Mouse (Mus musculus) layer of hippocampus, postnatal 36 days (tissue): ENCODE results near the gene Zfp746. TPM values are rescaled to one million over a fixed set of nuclear protein-coding genes. Genes with fewer than 3 reads are reported as not detected.
"Not testable (repeated sequence)": the region's sequence is repeated elsewhere in the genome, so short reads cannot be mapped to it uniquely, and the experiment has no call there.

Source experiments
- DNase-seq, 2 experiments: peaks; one replicate each; pipeline ENCODE4 v3.0.0; 2022
- total RNA-seq, 2 experiments: library from RNA; stranded (reverse); gene quantifications; 2 replicates each; pipeline ENCODE4 v1.2.3; 2021

Zfp746 gene
- 10 to 100 TPM; 29.4 to 33.1 TPM for total RNA-seq

DNA sequence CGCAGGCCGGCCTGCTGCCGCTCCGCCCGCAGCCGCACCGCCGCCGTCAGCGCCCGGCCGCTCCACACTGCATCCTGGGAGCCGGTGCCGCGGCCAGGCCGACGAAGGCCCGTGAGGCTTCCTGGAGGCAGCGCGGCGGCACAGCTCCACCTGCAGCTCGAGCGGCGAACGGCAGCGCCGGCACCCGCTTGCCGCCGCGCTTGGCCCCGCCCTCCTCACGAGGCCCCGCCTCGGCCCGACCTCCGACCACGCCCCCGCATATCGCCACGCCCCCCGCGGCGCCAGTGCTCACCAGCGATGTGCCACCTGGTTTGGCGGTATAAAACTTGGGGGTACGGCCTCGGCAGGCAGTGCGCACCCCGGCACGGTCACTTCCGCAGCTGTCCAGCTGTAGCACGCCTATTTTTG lies at the start of gene Zfp746:
Gene Zfp746 (minus strand): TSS at position 123 of the 408 bp plus-strand sequence.
- DNase-seq = peak; percentile 91 to 94

DNA sequence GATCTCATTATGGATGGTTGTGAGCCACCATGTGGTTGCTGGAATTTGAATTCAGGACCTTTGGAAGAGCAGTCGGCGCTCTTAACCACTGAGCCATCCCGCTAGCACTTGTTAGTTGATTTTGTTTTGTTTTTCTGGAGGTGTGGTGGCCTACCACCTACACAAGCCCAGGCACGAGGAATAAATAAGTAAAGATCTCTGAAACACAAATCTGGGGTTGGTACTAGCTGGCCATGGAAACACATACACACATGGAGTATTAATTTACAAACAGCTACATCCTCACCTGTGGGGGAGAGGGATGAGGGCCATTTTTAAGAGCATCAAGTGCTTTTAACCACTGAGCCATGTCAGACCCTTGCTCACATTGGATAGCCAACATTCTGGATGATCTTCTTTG lies 34.7 kb upstream of the Zfp746 start:
- not testable (repeated sequence) for DNase-seq

DNA sequence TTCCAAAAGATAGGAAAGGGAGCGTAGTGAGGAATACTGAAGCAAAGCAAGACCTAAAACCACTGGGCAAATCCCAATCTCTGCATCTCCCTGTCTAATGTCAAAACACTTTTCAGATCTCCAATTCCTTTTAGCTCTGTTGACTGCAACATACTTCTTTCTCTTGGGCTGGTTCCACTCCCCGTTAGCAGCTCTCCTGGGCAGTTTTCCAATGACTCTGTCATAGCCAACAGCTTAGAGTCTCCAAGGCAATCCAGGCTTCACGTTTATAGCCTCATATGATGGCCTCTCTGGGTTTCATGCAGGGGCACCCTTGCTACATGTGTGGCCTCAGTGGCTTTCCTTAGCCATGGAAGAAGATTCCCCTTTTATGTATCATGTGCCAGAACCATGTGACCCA lies 29.6 kb upstream of the Zfp746 start:
- DNase-seq = peak in 1 of 2 experiments; percentile 1

DNA sequence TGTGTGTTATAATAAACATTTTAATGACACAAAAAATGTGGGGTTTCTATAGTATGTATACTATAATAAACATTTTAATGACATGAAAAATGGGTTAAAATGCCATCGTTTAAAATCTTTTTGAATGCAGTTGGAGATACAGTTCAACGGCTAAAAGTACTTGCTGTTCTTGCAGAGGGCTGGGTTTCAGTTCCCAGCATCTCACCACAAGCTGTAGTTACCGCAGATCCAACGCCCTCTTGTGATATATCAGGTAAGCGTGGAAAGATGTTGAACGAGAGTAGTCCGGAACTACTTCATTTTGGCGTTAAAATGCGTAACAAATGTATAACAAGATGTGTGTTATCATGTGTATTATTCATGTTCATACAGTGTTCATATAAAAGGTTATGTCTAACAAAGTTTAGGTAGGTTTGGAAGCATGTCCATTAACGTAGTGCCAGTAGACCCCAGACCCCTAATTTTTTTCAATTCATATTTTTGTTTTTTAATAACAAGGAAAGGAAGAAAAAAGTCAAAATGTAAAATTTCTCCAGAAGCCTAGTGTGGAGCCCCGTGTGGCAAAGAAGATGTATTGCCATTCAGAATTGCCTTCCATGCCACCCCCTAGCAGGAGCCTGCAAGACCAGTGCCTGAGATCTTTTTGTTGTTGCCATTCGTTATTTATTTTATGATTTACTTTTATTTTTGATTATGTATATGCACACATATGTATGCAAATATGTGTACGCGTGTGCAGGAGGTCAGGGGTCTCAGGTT lies 743 bp upstream of the Zfp746 start:
- DNase-seq = no peak

DNA sequence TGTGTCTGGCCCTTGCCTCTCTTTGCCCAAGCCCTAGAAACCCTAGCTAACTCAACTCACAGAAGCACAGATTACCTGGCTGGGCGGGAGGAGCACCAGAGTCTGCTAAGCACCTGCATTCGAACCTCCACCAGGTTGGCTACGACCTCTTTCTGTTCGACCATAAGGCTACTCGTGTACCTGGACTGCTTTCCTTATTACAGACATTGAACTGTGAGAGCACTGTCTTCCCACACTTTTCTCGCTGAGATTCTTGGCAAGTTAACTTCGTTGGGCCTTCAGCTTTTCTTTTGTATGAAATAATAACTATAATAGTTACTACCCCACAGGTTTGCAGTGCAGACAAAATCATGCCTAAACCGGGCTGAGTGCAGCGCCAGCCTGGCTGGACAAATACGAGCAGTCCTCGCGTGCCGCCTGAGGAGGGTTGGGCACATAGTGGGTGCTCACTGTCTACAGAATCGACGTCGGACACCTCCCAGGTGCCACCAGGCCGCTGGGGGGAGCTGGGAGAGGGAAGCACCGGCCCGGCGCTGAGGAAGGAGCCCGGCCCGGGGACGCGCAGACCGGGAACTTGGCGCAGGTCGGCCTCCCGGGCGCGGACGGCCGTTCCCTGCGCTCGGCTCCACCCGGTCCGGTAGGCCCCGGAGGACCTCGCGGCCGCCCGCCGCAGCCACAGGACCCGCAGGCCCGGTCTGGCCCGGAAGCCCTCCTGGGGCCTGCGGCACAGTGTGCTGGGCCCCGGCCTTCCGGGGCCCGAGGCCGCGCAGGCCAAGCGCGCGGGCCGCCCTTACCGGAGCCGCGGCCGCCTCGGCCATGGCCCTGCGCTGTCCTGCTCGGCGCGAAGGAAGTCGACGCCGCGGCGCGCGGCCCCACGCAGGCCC lies 630 bp downstream of the Zfp746 start:
- DNase-seq = peak; percentile 53 to 59

DNA sequence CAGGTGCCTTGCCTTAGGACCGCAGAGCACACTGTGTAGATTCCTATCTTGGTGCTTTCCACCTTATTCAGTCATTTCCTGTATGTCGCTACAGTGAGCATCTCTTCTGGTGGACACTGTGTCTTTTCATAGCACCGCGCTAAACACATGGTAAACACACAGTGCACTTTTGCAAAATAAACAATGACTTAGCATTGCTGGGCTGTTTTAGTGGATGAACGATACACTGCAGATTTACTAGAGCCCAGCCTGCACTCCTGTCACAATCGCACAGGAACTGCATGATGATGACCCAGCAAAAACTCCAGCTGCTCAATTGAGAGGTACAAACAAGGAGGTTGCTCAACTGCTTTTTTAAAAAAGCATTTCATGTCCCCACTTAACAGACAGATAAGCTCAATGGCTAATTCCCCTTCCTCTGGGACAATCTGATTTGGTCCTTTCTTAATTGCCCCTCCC lies 2.6 kb downstream of the Zfp746 start:
- DNase-seq = no peak

DNA sequence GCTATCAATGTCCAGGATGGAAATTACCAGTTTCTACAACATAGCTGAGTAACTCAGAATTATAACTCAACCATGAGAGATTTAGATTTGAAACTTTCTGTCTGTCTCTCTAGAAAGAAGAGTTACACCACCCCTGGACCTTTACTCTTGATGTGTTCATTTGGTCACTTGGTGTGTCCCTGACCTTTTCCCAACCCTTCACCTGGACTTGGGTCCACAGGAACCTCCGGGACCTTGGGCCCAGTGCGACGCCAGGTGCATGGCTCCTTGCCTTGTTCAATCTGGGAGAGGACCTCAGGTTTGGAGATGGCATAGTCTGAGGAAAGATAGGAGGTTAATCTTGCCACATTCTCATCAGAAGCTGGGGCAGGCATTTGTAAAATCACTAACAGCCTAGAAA lies 4.4 kb downstream of the Zfp746 start:
- DNase-seq = no peak

DNA sequence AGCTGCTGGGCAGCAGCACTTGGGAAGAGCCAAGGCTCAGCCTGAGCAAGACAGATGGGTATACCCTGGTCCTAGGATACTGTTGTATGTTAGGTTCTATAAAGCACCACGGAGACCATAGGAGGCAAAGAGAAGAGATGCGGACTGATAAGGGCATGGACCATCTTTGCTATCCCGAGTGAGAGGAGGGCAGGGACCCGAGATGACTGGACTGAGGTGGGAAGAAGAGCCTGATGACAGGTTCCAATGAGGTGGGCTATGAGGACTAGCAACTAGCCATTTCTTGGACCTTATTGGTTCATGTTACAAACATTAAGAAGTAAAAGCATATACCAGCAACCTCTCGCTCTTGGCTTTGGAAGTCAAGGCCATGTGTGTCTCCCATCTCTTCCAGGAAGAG lies 5.4 kb downstream of the Zfp746 start:
- DNase-seq = no peak

DNA sequence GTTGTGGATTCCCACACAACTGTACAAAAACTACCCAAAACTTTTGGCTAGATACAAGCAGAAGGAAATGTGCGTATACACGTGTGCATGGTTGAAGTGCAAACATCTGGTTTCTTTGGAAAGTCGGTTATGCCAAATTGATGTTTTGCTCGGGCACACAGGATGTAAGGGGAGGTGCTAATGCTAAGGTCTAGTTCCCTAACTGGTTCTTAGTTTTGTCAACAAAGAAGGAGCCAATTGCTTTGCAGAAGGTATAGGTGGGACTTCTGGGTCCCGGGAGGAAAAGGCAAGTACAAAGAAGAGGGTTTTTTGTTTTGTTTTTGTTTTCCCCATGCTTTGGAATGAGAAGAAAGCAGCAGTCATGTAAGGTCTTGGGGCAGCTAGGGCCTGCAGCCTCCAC lies 13.1 kb downstream of the Zfp746 start:
- DNase-seq = no peak

DNA sequence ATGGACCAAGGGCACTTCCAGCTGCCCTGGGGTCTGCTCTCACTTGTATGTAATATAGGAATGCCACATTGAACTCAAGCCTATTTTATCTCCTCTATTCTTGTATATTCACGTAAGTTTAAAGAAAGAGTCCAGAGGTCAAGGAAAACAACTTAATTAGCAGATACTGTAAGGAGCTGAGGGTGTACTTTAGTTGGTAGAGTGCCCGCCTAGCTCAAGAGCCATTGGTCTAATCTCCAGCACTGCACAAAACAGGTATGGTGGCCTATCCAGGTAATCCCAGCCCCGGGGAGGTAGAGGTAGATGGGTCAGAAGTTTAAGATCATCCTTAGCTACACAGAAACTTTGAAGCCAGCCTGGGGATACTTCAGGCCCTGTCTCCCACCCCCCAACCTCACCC lies 18.9 kb downstream of the Zfp746 start:
- no peak for DNase-seq

DNA sequence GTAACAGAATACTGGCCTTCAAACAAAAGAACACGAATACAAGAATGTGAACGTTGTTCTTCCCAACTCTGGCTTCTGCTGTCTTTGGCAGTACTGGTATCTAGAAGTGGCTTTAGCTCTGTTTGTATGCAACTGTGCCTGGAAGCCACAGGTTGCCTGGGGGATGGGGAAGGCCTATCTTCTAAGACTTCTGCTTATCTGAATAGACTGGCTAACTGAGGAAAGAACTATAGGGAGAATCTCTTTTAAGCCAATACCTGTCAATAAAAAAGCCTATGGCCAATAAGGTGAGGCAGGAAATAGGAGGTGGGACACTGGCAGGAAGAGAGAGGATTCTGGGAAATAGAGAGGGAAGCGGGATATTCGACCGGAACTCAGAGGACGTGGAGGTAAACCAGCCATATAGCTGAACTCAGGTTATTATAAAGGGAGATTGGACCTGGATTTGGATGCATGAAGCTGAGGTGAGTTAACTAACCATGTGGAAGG lies 20.8 kb downstream of the Zfp746 start:
- DNase-seq = no peak

DNA sequence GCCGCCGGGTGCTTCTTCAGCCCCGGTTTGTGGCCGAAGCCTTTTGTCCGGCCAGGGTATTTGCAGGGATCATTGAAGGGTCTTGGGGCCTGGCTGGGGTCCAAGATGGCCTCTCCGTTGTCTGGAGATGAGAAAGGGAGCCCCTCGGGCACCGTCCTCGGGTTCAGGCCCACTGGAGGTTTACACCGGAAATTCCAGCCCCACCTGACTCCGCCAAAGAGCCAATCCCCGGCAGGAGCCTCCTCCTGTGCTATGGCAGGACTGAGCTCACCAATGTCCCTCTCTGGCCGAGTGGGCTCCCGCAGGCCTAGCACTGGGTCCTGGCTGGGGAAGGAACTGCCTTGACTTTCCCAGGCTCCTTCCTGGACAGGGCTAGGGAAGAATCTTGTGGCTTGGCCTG lies 21.9 kb downstream of the Zfp746 start:
- DNase-seq = no peak

DNA sequence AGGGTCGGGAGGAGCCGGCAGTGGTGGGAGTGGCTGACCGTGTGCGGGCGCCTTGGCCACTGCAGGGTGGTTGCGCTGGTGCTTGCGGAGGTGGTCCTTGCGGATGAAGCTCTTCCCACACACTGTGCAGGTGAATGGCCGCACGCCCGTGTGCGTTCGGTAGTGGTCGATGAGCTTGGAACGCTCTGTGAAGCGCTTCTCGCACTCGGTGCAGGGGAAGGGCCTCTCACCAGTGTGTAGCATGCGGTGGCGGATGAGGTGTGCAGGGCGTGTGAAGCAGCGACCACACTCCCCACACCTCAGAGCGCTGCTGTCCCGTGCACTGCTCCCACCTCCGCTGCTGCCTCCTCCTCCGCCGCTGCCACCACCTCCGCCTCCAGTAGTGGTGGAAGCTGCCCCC lies 22.5 kb downstream of the Zfp746 start:
- DNase-seq = no peak

DNA sequence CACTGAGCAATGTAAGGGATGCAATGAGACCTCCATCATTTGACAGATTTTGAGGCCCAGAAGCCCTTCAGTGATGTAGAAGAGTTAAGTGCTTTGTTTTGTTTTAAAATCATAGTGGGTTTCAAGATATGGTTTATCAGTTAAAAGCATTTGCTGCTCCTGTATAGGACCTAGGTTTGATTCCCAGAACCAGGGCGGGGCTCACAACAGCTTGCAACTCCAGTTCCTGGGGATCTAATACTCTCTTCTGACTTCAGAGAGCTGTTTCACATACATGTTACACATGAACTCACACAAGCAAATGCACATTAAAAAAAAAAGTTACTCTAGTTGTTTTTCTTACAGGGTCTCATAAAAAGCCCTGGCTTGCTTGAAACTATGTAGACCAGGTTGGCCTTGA lies 25.5 kb downstream of the Zfp746 start:
- no peak for DNase-seq

DNA sequence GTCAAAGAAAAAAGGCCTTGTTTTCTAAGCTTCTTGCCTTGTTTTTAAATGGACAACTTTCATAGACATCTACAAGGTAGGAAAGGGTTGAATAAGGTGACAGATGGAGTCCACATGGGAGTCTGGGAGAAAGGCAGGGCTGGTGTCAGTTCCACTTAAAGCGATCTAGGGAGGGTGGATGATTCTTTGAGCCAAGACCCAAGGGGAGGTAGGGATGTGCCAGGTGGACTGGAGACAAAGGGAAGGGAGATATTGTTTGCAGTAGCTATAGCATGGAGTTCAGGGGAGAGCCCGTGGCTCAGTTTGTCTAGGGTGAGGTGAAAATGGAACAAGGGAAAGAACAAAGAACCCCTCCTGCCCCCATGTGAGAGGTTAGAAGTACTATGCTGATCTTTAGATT lies 26.0 kb downstream of the Zfp746 start:
- DNase-seq = no peak

DNA sequence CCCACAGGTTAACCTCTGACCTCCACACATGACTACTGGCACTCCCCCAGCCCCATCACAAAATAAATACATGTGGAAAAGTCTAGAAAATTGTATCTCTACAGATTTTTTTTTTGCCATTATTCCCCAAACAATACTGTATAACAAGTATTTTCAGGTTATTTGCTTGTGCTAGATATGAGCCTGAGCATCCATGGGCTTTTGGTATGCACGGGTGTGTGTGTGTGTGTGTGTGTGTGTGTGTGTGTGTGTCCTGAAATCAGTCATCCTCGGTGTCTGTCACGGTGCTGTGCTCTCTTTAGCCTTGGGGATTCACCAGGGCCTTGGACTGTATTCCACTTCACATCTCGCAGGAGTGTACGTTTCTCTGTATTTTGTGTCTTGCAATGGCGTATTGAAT lies 34.3 kb downstream of the Zfp746 start:
- DNase-seq = no peak

DNA sequence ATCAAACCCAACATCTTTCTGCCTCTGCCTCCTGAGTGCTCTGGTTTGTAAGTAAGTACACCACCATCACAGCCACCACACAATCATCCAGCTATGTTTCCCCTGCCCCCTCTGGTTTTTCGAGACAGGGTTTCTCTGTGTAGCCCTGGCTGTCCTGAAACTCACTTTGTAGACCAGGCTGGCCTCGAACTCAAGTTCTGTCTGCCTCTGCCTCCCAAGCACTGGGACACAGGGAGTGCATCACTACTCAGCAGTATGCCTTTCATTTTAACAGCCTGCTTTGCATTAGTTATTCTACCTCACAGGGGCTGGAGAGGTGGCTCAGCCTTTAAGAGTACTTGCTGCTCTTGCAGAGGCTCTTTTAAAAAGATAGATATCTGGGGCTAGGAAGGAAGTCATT lies 34.7 kb downstream of the Zfp746 start:
- no peak for DNase-seq

DNA sequence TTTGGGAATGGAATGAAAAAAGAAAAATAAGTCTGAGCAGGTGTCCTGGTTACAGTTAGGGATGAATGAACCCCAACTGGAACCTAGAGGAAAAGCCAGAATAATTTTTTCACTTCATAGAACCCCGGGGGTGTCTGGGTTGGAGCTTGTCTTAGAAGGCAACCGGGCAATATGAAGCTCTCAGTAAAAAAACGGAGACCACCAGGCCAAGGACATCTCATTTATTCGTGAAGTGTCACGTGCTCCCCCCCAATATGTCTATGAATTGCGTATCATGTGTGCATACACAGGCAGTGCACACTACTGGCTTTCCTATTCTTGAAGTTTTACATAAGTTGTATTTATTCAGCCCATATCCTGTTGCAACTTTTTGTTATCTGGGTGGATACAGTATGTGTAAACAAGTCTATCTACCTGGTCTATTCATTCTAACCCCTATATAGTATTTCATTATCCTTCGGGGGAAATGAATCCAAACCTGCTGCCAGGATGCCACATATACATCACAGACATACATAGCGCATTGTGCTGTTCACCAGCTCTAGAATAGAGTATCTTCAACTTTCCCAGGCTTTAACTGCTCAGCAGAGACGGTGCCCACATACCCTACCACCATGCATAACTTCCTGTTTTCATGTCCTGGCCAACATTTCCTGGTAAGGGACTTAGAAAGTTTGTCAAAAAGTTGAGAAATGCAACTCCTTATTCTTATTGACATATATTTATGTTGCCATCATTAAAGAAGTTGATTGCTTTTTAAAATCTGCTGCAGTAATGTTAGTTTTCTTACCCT lies 36.9 kb downstream of the Zfp746 start:
- DNase-seq = no peak

DNA sequence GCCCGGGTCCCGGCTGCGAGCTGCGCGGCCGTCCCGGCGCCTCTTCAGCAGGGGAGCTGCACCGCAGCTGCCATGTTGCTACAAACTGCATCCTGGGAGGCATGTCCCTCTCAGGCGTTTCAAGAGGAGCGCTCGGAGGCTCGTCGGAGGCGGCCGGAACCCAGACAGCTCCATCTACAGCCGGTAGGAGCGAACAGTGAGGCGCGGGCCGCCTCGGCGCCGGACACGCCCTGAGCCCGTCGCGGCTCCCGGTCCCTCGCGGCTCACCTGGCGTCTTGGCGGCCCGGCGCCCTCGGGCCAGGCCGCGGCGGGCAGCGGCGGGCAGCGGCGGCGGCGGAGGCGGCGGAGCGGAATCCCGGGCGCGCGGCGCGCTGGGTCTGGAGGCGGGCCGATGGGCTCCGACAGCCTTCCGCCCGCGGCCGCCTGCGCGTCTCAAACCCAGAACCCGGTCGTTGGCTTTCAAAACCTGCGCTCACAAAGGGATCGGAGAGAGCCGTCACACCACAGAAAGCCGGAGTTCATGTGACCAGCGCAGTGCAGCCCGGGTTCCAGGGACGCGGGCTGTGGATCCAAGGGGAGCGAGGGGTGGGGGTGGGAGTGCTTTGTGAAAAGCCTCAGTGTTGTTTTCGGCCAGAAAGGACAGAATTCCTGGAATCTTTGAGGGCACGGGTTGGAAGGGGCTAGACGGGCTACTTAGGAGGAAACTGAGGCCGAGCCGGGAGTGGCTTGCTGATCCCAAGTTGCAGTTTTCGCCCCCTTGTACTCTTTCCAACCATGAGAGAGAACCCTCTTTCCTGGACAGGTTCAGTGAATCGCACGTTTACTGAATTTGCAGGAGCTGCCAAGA lies 37.7 kb downstream of the Zfp746 start, which contains the start of gene Zfp777:
Gene Zfp777 (minus strand): TSS at position 486 of the 847 bp plus-strand sequence.
- peak; percentile 75 to 80 for DNase-seq

DNA sequence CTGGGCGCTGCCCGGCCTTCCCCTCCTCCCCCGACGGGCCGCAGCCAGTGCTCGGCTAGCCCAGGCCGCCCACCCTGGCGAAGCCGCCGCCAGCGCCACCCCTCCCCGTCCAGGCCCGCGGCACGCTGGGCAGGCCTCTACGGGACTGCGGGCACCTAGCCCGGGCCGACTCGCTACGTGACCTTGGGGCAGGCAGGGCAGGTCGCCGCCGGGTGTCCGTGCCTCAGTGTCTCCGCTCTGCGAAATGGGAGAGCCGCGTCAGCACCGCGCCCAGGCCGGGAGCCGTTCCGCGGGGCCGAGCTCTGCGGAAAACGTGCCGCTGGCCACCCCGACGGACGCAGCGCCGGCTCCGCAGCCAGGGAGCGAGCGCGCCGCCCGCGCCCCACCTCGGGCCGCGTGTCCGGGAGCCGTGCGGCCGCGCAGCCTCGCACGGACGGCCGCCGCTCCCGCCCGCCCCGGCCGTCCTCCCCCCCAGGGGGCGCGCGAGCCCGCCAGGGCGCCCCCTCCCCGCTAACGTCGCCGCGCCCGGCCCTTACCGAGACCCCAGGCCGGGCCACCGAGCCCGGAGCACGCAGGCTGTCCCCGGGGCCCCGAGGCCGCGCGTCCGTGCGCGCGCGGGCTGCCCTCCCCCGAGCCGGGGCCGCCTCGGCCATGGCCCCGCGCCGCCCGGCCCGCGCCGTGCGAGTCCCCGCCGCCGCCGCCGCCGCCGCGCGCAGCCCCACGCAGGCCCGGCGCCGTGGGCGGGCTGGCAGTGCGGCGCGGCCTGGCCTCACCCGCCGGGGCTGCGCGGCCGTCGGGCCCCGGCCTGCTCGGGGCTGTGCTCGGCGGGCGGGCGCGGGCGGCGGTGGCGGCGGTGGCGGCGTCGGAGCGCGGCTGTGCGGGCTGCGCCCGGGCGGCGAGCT lies 38.7 kb downstream of the Zfp746 start:
- DNase-seq = peak in 1 of 2 experiments; percentile 40

DNA sequence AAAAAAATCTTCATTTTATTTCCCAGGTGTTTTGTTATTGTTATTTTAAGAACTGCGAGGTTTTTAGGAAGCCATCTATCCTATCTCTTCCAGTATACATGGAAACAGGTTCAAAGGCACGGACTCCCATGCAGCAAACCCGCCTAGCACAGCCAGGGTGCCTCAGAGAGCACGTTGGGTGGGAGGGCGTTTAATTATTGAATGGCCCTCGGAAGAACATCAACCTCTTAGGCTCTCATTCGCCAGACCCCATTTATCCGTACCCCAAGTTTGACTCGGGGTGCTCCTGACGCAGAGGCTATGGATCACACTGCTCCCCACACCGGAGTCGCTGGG lies 39.3 kb downstream of the Zfp746 start:
- no peak for DNase-seq
